Mouse (Mus musculus) gastrocnemius, postnatal 10 days (tissue): ENCODE measurements around the gene Hps4. TPM values are rescaled to one million over a fixed set of nuclear protein-coding genes. Genes with fewer than 3 reads are reported as not detected.
"Not testable (repeated sequence)": the region's sequence is repeated elsewhere in the genome, so short reads cannot be mapped to it uniquely, and the experiment has no call there.

Experiments
- DNase-seq: peaks from one replicate; pipeline ENCODE4 v3.0.0; 2021; ENCODE audit warnings: mixed read lengths
- total RNA-seq, 2 experiments: library from RNA; stranded (reverse); gene quantifications; 2 replicates each; pipeline ENCODE4 v1.2.3; 2021

The Hps4 gene
- total RNA-seq, 2 experiments from 2014 or later: 6.5 to 6.8 TPM

DNA sequence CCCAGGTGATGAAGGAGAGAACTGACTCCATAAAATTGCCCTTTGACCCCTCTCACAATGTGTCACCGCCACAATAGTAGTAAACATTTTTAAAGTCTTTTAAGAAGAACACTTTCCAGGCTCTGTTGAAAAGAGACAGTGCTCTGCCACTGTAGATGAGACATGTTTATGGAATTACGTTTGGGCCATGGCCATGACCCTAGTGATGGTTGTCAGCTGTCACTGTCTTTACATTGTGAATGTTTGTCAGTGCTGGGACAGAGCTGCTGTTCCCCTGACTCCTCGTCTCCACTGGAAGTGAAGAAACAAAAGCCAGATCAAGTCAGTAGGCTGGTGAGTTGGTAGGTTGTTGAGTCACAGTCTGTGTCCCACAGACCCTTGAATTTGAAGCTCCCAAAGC is 59.6 kb downstream of the Hps4 start:
- no peak for DNase-seq

DNA sequence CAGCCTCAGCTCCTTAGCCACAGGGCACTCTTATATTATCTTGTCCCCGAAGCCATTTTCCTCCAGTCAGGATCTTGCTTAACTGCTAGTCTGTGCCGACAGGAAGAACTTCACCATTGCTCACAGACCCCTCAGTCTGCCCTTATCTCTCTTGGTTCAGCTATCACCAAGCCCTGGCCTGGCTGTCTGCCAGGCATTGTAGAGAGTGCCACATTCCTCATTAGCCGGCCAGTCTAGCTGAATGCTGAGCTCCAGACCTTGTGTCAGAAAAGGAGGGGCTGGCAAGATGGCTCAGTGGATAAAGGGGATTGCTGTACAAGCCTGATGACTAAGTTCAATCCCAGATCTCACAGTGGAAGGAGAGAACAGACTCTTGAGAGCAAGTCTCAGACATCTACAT is 63.1 kb downstream of the Hps4 start:
- no peak for DNase-seq

DNA sequence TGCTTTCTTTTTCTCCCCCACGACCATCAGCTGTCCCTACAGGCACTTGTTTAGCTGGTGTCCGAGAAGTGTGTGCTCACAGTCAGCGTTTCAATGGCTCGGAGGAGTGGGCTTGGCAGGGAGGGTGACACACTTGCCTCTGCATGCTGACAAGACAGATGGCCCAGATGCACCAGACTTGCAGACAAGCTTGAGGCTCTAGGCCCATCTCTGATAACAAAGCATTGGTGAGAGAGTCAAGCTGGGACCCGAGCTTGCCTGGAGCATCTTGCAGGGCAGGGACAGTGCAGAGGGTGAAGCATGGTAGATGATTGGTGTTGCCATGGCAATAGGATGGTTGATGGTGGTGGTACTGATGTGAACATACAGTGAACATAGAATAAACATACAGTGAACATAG is 66.4 kb downstream of the Hps4 start:
- no peak for DNase-seq

DNA sequence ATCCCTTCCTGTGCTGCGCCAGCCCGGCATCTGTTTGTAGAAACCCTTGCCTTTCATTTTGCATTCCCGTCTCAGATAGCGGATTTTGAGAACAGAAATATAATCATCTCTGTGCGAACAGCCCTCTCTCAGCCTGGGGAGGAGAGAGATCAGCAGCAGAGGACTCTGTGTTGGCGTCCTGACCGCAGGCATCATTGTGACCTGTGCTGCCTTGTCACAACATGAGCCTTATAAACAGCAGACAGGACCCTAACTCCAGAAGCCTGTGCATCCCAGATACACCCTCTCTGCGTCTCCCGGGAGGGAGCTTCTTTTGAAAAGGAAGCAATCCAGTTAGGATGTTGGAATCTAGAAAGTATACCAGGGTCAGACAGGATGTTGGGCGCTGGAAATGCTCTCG is 68.2 kb downstream of the Hps4 start:
- DNase-seq: no peak

DNA sequence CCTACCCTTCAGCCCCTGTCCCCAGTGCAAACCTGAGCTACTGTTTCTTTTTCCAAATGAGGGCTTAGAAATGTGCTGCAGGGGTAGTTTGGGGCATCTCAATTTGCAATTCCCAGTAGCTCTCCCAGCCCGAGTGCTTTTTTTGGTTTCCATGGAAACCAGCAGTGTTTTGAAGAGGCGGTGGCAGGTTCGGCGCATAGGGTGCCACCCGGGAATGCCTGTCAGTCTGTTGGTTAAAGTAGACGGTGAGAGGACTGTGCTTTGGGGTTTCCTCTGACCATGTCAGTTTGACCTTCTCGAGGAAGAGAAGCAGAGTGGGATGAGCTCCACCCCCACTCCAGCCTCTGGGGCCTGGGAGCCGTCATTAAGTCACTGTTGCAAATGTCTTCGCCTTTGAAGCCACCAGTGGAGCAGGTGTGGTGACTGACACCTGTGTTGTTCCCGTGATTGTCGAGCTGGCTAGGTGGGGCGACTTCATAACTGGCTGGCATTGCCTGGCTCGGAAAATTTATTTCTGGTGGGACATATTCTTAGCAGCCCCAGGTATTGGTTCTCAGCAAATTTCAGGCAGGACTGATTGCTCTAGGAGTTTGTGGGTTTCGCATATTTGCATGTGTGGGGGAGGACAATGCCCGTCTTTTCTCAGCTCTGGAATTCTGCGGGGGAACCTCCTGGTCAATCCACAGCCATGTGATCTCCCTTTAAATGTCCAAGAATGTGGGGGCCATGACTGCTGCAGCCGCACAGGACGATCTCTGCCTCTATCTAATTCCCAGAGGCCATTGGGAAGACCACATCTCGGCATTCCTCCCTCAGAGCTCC is 68.8 kb downstream of the Hps4 start:
- no peak for DNase-seq

DNA sequence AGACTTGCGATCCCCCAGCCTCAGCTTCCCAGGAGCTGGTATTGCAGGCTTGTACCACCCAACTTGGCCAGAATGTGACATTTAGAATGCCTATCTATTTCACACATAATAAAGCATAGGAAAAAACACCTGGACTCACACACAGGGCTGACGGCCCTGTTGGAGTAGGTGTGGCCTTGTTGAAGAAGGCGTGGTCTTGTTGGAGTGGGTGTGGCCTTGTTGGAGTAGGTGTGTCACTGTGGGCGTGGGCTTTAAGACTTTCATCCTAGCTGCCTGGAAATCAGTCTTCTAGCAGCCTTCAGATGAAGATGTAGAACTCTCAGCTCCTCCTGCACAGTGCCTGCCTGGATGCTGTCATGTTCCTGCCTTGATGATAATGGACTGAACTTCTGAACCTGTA is 69.9 kb downstream of the Hps4 start:
- DNase-seq: not testable (repeated sequence)

DNA sequence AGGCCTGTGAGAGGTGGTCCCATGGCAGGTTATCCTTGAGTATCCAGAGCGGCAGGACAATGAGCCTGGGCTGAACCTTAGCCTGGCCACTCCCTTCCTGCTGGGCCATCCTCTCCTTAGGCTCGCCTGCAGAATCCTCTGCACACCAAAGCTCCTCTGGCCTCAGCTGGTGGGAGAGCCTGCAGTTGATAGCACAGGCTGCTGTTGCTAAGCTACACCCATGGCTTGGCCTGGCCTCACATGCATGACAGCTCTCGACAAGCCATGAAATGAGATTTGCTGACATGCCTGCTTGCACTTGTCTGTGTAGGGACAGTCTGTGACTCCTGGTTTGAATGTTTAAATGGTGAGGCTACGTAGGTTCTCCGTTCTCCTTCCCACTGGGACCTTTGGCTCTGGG is 73.8 kb downstream of the Hps4 start:
- no peak for DNase-seq

DNA sequence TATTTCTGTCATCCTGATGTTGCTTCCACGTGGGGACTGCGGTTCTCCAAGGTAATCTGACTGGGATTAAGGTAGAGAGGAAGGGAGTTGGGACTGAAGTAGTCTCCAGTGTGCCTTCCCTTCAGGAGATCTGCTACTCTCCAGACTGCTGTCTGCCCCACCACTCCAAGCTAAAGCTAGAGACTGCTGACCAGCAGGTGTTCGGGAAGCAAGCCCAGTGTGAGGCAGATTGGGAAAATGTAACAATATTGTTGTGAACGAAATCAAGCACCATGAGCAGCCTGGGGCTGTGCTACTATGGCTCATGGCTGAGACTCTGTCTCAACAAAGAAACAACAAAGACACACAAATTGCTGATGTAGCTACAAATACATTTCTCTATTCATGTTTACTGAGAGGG is 75.1 kb downstream of the Hps4 start:
- DNase-seq: no peak

DNA sequence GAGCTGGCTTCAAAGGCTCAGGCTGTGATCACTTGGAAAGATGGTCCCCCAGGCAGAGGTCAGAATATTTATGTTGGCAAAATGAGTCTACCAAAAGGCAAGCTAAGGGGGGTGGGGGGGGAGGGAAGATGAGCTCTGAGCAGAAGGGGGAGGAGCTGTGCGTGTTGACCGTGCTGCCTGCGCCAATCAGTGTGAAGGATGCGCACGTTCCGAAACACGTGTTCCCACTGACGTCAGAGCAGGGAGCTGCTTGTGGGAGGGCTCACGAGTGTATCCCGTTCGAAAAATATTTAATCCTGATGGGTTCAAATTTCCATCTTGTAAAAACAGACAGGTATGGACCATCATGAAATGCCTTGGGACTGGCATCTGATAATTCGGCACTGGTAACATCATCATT is 76.7 kb downstream of the Hps4 start:
- no peak for DNase-seq

DNA sequence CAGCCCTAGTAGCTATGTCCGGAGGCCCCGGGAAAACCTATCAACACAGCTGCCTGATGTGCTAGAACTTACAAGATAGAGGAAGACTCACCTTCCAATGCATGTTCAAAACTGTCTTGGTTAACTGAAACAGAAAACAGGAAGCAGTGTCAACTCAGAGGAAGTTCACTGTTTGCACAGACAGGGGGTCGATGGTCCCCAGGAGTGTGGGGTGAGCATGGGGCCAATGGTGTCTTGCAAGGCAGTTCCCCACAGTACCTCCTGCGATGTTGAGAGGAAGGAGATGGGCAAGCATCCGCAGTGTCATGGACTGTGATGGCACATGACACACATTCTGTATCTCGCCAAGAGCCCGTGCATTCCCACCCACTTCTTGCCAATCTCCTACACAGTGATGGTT is 83.8 kb downstream of the Hps4 start:
- DNase-seq: no peak

DNA sequence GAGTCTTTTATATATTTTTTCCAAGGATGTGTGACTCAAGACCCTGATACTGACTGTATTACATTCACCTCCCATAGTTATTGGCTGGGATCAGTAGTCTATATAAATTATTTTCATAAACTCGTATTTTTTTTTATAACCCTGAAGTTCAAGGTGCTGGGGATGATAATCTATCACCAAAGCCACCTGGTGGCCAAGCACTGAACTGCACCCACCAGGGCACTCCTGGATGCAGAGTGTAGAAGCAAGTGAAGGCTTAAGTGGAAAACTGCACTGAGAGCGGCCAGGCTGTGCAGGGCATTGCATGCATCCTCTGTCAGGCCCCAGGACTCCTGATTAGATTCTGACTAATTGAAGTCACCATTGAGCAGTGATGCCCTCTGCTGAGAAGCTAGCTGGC is 84.4 kb downstream of the Hps4 start:
- peak; percentile 81 for DNase-seq

Other genes with a start within 250 kb of the Hps4 start
- gene Cryba4, start 90.6 kb upstream of the Hps4 start, total RNA-seq: under 1 TPM; 0.33 to 0.61 TPM
- gene Crybb1, start 87.3 kb upstream of the Hps4 start, total RNA-seq: 1 to 10 TPM; 1.4 to 1.7 TPM
- gene Tpst2, start 66.4 kb upstream of the Hps4 start, total RNA-seq: 10 to 100 TPM; 21.5 to 23.6 TPM
- 10 to 100 TPM; 14.8 to 15.9 TPM for gene Tfip11, start 16.7 kb upstream of the Hps4 start, total RNA-seq
- gene Srrd, start within 50 bp of the Hps4 start, total RNA-seq: 1 to 10 TPM; 4.7 to 5.0 TPM
- gene Gm6583, start 12.9 kb downstream of the Hps4 start, total RNA-seq: not detected
- under 1 TPM; 0.49 to 0.93 TPM for gene Asphd2, start 51.8 kb downstream of the Hps4 start, total RNA-seq
- not detected for gene Gm6588, start 106.3 kb downstream of the Hps4 start, total RNA-seq
- under 1 TPM; 0.42 to 0.72 TPM for gene Sez6l, start 234.1 kb downstream of the Hps4 start, total RNA-seq